Mouse (Mus musculus) forebrain, embryonic 14.5 days (tissue): ENCODE data around the gene Golm1. TPM values are rescaled to one million over a fixed set of nuclear protein-coding genes. Genes with fewer than 3 reads are reported as not detected.

Source experiments
- ATAC-seq: fragments of 200-750 bp; cut with Nextera tagmentation; 2 replicates; pipeline ENCODE4 v1.8.0; 2017; ENCODE audit warnings: mild to moderate bottlenecking, moderate library complexity
- DNase-seq: peaks from one replicate; pipeline ENCODE4 v3.0.0-alpha.2; 2015; ENCODE audit warnings: low spot score
- H3K27ac ChIP-seq: fragments of 300-500 bp; sonication (generic); 2 replicates; pipeline ENCODE4 v1.5.1; 2014; ENCODE audit warnings: low read depth, mild to moderate bottlenecking, control low read depth, low read length, moderate library complexity
- H3K27me3 ChIP-seq: fragments of 300-500 bp; sonication (generic); replicated peaks from 2 replicates; pipeline ENCODE4 v1.6.1; 2014; ENCODE audit warnings: low read length, control low read depth, mixed read lengths; ENCODE audit not compliant: control insufficient read depth, insufficient read depth
- H3K36me3 ChIP-seq: fragments of 300-500 bp; sonication (generic); 2 replicates; pipeline ENCODE4 v1.6.1; 2014; ENCODE audit warnings: low read length, control low read depth; ENCODE audit not compliant: control insufficient read depth, insufficient read depth
- H3K4me1 ChIP-seq: fragments of 300-500 bp; sonication (generic); 2 replicates; pipeline ENCODE4 v1.6.1; 2014; ENCODE audit warnings: antibody characterized with exemption, low read length, control low read depth; ENCODE audit not compliant: control insufficient read depth, insufficient read depth
- H3K4me2 ChIP-seq: fragments of 300-500 bp; sonication (generic); 2 replicates; pipeline ENCODE4 v1.6.1; 2014; ENCODE audit warnings: mild to moderate bottlenecking, control low read depth, low read length
- H3K4me3 ChIP-seq: fragments of 300-500 bp; sonication (generic); 2 replicates; pipeline ENCODE4 v1.5.1; 2014; ENCODE audit warnings: low read depth, low read length, control low read depth
- H3K9ac ChIP-seq: fragments of 300-500 bp; sonication (generic); 2 replicates; pipeline ENCODE4 v1.6.1; 2014; ENCODE audit warnings: mild to moderate bottlenecking, low read length, control low read depth, moderate library complexity
- H3K9me3 ChIP-seq: fragments of 300-500 bp; sonication (generic); replicated peaks from 2 replicates; pipeline ENCODE4 v1.6.1; 2016; ENCODE audit warnings: low read length, control low read depth, mixed read lengths; ENCODE audit not compliant: control insufficient read depth
- WGBS: fragments of 180-500 bp; shearing (Covaris S2); extraction: QIAGEN DNeasy Blood & Tissue Kit; methylation state at CpG from one replicate; pipeline ENCODE4 v1.1.7; 2014; 5-methylcytosine and 5-hydroxymethylcytosine counted together
- polyA plus RNA-seq: library from polyadenylated mRNA; unstranded; fragments of >200 nt; fragmentation: Nextera tagmentation; extraction: Ambion mirVana; gene quantifications from 2 replicates; pipeline ENCODE4 v1.2.1, GENCODE M21; 2014

The Golm1 gene
- polyA plus RNA-seq, 1 experiment from 2014 or later: 57.7 TPM

DNA sequence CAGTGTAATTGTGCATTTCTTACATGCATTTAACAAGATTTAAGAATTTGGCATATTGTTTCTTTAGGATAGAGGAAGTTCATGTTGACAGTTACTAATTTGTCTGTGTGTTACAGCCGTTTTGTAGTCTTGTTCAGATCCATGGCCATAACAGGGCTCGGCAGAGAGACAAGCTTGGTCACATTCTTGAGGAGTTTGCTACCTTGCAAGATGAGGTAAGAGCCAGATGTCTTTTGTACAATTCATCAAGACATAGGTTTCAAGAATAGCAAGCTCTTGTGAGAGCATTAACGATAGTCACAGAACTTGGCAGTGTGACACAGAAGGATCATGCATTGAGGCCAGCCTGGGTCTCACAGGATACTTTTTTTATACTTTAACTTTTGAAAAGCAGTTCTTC is 51.2 kb downstream of the Golm1 start:
- WGBS: 84% methylated on average over 3 of the region's 3 CpGs
- Histone ChIP-seq H3K9ac (no peak overlapping the region), H3K4me2 (no peak overlapping the region), H3K9me3 (no peaks in the 10 kb centered on the region), H3K27me3 (no peaks in the 10 kb centered on the region), H3K4me1 (no peaks in the 10 kb centered on the region), H3K4me3 (no peak overlapping the region), H3K27ac (no peak overlapping the region), H3K36me3 (peaks cover 86% of the 10 kb centered on the region)
- ATAC-seq (no peak), DNase-seq (no peak)

DNA sequence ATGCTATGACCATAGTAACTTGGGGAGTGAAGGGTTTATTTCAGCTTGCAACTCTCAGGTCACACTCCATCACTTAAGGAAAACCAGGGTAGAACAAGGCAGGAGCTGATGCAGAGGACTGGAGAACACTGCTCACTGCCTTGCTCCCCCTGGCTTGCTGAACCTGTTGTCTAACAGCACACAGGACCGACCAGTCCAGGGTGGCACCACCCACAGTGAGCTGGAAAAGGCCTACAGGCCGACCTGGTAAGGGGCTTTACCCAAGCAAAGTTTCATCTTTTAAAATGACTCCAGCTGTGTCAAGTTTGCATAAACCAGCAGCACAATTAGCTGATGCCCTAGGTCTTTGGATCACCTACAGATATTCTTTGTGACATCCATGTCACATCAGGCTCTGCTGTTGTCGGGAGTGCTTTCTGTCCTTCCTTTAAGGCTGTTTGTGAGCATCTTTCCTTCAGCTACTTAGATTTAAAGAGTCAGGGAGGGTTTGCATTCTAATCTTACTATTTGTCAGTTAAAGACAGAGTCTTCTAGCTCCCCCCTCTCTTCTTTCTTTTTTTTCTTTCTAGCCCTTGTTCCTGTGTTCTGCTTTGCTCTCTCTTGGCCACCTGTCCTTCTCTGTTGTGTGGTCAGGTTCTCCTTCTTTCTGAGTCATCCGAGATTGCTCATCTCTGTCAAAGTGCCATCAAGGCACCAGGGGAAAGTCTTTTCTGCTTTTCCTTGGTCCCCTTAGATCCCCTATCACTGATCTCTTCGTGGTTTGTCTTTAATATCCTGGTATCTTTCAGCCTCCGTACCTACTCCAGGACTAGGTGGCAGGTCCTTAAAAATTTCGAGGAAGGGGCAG is 53.7 kb downstream of the Golm1 start:
- Histone ChIP-seq H3K4me1 (no peaks in the 10 kb centered on the region), H3K4me3 (no peak overlapping the region), H3K27ac (no peak overlapping the region), H3K27me3 (no peaks in the 10 kb centered on the region), H3K4me2 (no peak overlapping the region), H3K36me3 (peaks cover 87% of the 10 kb centered on the region), H3K9ac (no peak overlapping the region), H3K9me3 (no peaks in the 10 kb centered on the region)
- ATAC-seq (no peak), DNase-seq (no peak)
- WGBS: 89% methylated on average over 7 of the region's 7 CpGs

DNA sequence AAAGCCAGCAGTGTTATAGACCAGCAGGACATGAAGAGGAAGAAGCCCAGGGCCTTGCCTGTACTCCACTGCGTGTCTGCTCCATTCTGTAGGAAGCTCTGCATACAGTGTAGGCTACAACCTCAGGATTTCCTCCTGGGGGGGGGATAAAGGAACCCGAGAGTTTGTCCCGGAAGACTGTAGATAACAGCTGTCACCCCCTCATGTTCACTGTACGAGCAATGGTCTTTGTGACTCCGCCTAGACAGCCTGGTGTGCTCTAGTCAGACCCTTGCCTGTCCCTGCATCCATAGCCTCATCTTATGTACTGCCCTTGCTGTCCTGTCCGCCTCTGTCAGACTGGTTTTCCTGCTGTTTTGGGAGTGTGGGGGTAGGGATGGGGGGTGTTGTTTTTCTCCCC is 57.1 kb downstream of the Golm1 start:
- Histone ChIP-seq H3K9ac (no peak overlapping the region), H3K4me3 (no peak overlapping the region), H3K27me3 (no peaks in the 10 kb centered on the region), H3K4me2 (no peak overlapping the region), H3K4me1 (no peaks in the 10 kb centered on the region), H3K9me3 (no peaks in the 10 kb centered on the region), H3K36me3 (peaks cover 79% of the 10 kb centered on the region), H3K27ac (no peak overlapping the region)
- ATAC-seq (no peak), DNase-seq (no peak)
- 95% methylated on average over 6 of the region's 6 CpGs for WGBS

DNA sequence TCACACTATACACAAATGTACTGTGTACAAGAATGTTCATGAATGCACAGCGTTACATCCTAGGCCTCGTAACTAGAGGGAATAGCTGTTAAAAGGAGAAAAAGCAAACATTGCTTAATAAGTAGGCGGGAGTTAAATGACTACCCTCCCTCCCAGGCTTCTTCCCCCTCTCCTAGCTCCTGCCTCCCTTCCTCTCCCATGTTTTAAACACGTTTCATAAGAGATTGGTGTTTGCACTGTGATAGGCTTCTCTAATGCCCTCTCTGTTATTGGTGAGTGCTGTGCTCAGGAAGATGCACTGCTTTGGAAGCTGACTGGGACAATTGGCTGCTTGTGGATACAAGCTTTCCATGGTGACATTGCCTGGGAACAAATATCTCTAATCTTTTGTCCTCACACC is 60.1 kb downstream of the Golm1 start:
- H3K4me2 ChIP-seq: no peak overlapping the region
- ATAC-seq (no peak), DNase-seq (no peak)
- peaks cover 78% of the 10 kb centered on the region for H3K36me3 ChIP-seq
- no peak overlapping the region for H3K9ac ChIP-seq
- no peaks in the 10 kb centered on the region for H3K27me3 ChIP-seq
- H3K4me3 ChIP-seq: no peak overlapping the region
- H3K9me3 ChIP-seq: no peaks in the 10 kb centered on the region
- H3K27ac ChIP-seq: no peak overlapping the region
- 85% methylated on average over 4 of the region's 4 CpGs for WGBS
- no peaks in the 10 kb centered on the region for H3K4me1 ChIP-seq

DNA sequence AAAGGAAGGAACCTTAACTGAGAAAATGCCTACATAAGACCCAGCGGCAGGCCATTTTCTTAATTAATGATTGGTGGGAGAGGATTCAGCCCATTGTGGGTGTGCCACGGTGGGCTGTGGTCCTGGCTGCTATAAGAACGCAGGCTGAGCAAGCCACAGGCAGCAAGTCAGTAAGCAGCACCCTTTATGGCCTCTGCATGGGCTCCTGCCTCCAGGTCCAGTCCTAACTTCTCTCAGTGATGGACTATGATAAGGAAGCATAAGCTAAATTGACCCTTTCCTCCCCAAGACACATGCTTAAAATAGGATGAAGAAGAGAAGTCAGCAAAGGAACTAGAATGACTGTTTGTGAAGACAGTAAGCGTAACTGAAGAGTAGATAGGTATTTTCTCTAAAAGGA is 60.5 kb downstream of the Golm1 start:
- Histone ChIP-seq H3K9ac (no peak overlapping the region), H3K27ac (no peak overlapping the region), H3K9me3 (no peaks in the 10 kb centered on the region), H3K27me3 (no peaks in the 10 kb centered on the region), H3K36me3 (peaks cover 78% of the 10 kb centered on the region), H3K4me3 (no peak overlapping the region), H3K4me1 (no peaks in the 10 kb centered on the region), H3K4me2 (no peak overlapping the region)
- ATAC-seq: no peak
- DNase-seq: no peak
- 81% methylated on average over 4 of the region's 4 CpGs for WGBS

DNA sequence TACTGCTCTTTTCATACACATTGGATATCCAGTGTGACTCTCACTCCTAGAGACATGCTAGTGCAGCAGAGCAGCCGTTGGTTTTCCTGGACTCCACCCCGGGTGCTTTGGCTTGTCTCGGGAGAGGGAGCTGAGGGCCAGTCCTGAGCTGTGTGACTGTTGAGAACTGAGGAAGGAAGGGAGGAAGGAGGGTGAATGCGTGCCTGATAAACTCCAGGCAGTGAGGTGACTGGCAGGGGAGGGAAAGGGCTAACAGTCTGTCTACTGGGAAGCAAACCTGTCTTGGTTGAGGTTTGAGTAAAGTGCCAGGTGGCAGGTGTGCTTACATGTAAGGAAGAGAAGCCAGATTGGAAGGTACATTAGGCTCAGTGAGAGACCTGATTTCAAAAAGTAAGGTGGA is 61.7 kb downstream of the Golm1 start:
- no peak overlapping the region for H3K4me2 ChIP-seq
- no peak overlapping the region for H3K27ac ChIP-seq
- ATAC-seq (no peak), DNase-seq (no peak)
- H3K36me3 ChIP-seq: peaks cover 83% of the 10 kb centered on the region
- H3K4me3 ChIP-seq: no peak overlapping the region
- 88% methylated on average over 4 of the region's 4 CpGs for WGBS
- no peak overlapping the region for H3K9ac ChIP-seq
- H3K27me3 ChIP-seq: no peaks in the 10 kb centered on the region
- H3K4me1 ChIP-seq: no peaks in the 10 kb centered on the region
- H3K9me3 ChIP-seq: no peaks in the 10 kb centered on the region

DNA sequence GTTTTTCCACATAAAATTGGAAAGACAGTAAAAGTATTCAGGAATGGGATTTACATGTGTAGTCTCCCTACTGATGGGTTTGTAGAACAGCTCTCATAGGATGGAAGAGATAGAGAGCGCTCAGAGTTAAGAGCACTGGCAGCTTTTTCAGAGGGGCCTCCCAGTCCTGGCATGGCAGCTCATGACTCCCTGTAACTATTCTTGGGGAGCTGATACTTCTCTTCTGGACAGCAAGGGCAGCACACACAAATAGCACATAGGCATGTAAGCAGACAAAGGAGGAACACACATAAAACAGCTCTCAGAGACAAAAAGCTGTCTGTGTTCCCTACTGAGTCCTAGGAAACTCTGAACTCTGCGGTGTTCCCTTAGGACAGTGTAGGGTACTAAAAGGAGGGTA is 65.2 kb downstream of the Golm1 start:
- no peak overlapping the region for H3K27ac ChIP-seq
- no peak overlapping the region for H3K9ac ChIP-seq
- H3K4me1 ChIP-seq: no peaks in the 10 kb centered on the region
- ATAC-seq (no peak), DNase-seq (no peak)
- H3K4me3 ChIP-seq: no peak overlapping the region
- H3K36me3 ChIP-seq: peaks cover 92% of the 10 kb centered on the region
- H3K4me2 ChIP-seq: no peak overlapping the region
- H3K9me3 ChIP-seq: no peaks in the 10 kb centered on the region
- 94% methylated on average over 2 of the region's 2 CpGs for WGBS
- no peaks in the 10 kb centered on the region for H3K27me3 ChIP-seq

DNA sequence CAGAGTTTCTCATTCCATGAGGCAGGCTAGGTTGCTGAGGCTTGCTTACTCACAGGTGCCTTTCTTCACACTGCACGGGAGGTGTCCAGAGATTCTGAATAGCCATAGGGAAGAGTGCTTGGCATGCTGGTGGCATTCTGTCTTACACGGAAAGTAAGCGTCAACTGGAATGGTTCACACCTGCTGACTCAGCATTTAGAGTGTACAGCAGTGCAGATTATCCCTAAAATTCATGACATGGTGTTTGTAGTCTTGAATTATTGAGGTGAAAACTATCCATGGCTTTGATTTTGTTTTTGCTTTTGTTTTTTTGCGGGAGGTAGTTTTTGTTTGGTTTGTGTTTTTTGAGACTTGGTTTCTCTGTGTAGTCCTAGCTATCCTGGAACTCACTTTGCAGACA is 65.7 kb downstream of the Golm1 start:
- Histone ChIP-seq H3K27me3 (no peaks in the 10 kb centered on the region), H3K4me2 (no peak overlapping the region), H3K4me1 (no peaks in the 10 kb centered on the region), H3K9ac (no peak overlapping the region), H3K9me3 (no peaks in the 10 kb centered on the region), H3K4me3 (no peak overlapping the region), H3K27ac (no peak overlapping the region), H3K36me3 (peaks cover 92% of the 10 kb centered on the region)
- ATAC-seq (no peak), DNase-seq (no peak)
- 86% methylated on average over 4 of the region's 4 CpGs for WGBS

DNA sequence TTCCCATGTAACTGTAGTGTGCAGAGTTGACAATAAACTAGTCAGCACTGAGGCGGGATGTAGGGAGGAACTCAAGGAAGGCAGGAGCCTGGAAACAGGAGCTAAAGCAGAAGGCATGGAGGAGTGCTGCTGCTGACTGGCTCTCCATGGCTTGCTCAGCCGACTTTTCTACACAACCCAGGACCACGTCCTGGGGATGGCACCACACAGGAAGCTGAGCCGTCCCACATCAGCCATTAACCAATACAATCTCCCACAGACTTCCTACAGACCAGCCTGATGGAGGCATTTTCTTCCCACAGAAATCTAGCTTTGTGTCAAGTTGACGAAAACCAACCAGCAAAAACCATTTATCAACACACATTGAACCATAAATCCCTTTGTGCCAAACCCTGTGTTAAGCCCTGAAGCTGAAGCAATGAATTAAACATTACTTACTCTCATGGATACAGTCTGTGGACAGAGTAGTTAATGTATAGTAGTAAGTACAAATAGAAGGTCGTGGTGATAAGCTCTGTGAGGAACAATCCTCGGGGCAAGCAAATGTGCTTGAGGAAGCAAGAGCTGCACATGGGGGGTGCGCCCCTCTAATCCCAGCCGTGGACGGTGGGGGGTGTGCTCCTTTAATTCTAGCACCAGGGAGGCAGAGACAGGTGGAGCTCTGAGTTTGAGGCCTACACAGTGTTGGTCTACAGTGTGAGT is 70.2 kb downstream of the Golm1 start:
- Histone ChIP-seq H3K27ac (no peak overlapping the region), H3K9ac (no peak overlapping the region), H3K9me3 (no peaks in the 10 kb centered on the region), H3K4me3 (no peak overlapping the region), H3K27me3 (no peaks in the 10 kb centered on the region), H3K4me2 (no peak overlapping the region), H3K36me3 (peaks cover 91% of the 10 kb centered on the region), H3K4me1 (no peaks in the 10 kb centered on the region)
- DNase-seq: no peak
- WGBS: 87% methylated on average over 10 of the region's 10 CpGs
- ATAC-seq: no peak
